Mouse (Mus musculus): ENCODE data around the gene Ints5.

The Ints5 gene

GRCm38 (mm10) chr19:8892829-8893766 is at the start of gene Ints5:
Gene Ints5, plus strand, starts transcription at chr19:8893005.
- CTCF ChIA-PET: interaction anchor here (0.6 to 0.8 kb wide), 3 partner anchors 70 to 998 kb away, joined by 6 to 24 read pairs (median 6); no protein-coding TSS in a partner anchor

GRCm38 (mm10) chr19:8844371-8845129 is 48.3 kb upstream of the Ints5 start:
- CTCF ChIA-PET: interaction anchor here (0.5 to 0.6 kb wide), 3 partner anchors 66 to 118 kb away, joined by 3 to 5 read pairs (median 3); no protein-coding TSS in a partner anchor

- CTCF ChIA-PET: no interaction called here
Observed at GRCm38 (mm10) chr19:8848356-8848755, 44.4 kb upstream of the Ints5 start.

- CTCF ChIA-PET: interaction anchor here (0.6 kb wide), 1 partner anchor 1101 kb away, joined by 5 read pairs; no protein-coding TSS in a partner anchor
Observed at GRCm38 (mm10) chr19:8850402-8850901, 42.4 kb upstream of the Ints5 start, which contains the start of gene Lrrn4cl. Gene Lrrn4cl, plus strand, starts transcription at chr19:8850768.

- CTCF ChIA-PET: no interaction called here
Observed at GRCm38 (mm10) chr19:8851639-8852038, 41.2 kb upstream of the Ints5 start.

- CTCF ChIA-PET: no interaction called here
Observed at GRCm38 (mm10) chr19:8852236-8852928, 40.4 kb upstream of the Ints5 start.

- CTCF ChIA-PET: interaction anchor here (0.6 kb wide), 1 partner anchor 237 kb away, joined by 5 read pairs; no protein-coding TSS in a partner anchor
Observed at GRCm38 (mm10) chr19:8853117-8853516, 39.7 kb upstream of the Ints5 start.

- CTCF ChIA-PET: no interaction called here
Observed at GRCm38 (mm10) chr19:8857689-8858088, 35.1 kb upstream of the Ints5 start.

GRCm38 (mm10) chr19:8859018-8859417 is 33.8 kb upstream of the Ints5 start:
- CTCF ChIA-PET: interaction anchor here (0.6 kb wide), 1 partner anchor 223 kb away, joined by 3 read pairs; no protein-coding TSS in a partner anchor

GRCm38 (mm10) chr19:8864265-8864664 is 28.5 kb upstream of the Ints5 start:
- CTCF ChIA-PET: no interaction called here

- CTCF ChIA-PET: interaction anchor here (0.6 kb wide), 2 partner anchors 31 to 40 kb away, joined by 3 read pairs; partner anchors contain the start of gene Gng3
Observed at GRCm38 (mm10) chr19:8870381-8870780, 22.4 kb upstream of the Ints5 start.

- CTCF ChIA-PET: interaction anchor here (0.6 to 1.1 kb wide), 3 partner anchors 32 to 40 kb away, joined by 3 read pairs; partner anchors contain the start of gene Gng3
Observed at GRCm38 (mm10) chr19:8870838-8871237, 22.0 kb upstream of the Ints5 start.

GRCm38 (mm10) chr19:8871267-8872186 is 21.3 kb upstream of the Ints5 start, which contains the start of gene Ubxn1:
Gene Ubxn1, plus strand, starts transcription at chr19:8871496.
- CTCF ChIA-PET: interaction anchor here (1.1 kb wide), 1 partner anchor 33 kb away, joined by 3 read pairs; the partner anchor contains the start of gene Gng3

GRCm38 (mm10) chr19:8872266-8872840 is 20.5 kb upstream of the Ints5 start:
- CTCF ChIA-PET: interaction anchor here (0.7 kb wide), 1 partner anchor 16 kb away, joined by 6 read pairs; no protein-coding TSS in a partner anchor

GRCm38 (mm10) chr19:8875031-8875430 is 17.8 kb upstream of the Ints5 start:
- CTCF ChIA-PET: no interaction called here

GRCm38 (mm10) chr19:8880311-8881033 is 12.3 kb upstream of the Ints5 start, which contains the start of gene Uqcc3:
Gene Uqcc3, minus strand, starts transcription at chr19:8880923.
- CTCF ChIA-PET: interaction anchor here (0.9 kb wide), 1 partner anchor 229 kb away, joined by 3 read pairs; no protein-coding TSS in a partner anchor

- CTCF ChIA-PET: interaction anchor here (0.7 kb wide), 1 partner anchor 67 kb away, joined by 3 read pairs; no protein-coding TSS in a partner anchor
Observed at GRCm38 (mm10) chr19:8881034-8881392, 11.8 kb upstream of the Ints5 start.

- CTCF ChIA-PET: no interaction called here
Observed at GRCm38 (mm10) chr19:8883616-8884015, 9.2 kb upstream of the Ints5 start, which contains the start of the genes Lbhd1 and Gm49403. Gene Lbhd1, plus strand, starts transcription at chr19:8883732. Gene Gm49403, plus strand, starts transcription at chr19:8883930.
